Mouse (Mus musculus) heart, embryonic 15.5 days (tissue): ENCODE results near the gene Fancf. TPM values are rescaled to one million over a fixed set of nuclear protein-coding genes. Genes with fewer than 3 reads are reported as not detected.

Source experiments
- ATAC-seq: fragments of 200-750 bp; cut with Nextera tagmentation; replicated peaks from 2 replicates; pipeline ENCODE4 v1.8.0; 2017; ENCODE audit warnings: low read depth, moderate TSS enrichment; ENCODE audit not compliant: insufficient number of reproducible peaks, insufficient read depth, low FRiP score
- H3K27ac ChIP-seq: fragments of 300-500 bp; sonication (generic); 2 replicates; pipeline ENCODE4 v1.5.1; 2015; ENCODE audit warnings: mild to moderate bottlenecking, inconsistent platforms
- H3K27me3 ChIP-seq: fragments of 300-500 bp; sonication (generic); 2 replicates; pipeline ENCODE4 v1.6.1; 2015; ENCODE audit warnings: inconsistent platforms
- H3K36me3 ChIP-seq: fragments of 300-500 bp; sonication (generic); 2 replicates; pipeline ENCODE4 v1.6.1; 2015; ENCODE audit warnings: mild to moderate bottlenecking, inconsistent platforms
- H3K4me1 ChIP-seq: fragments of 300-500 bp; sonication (generic); replicated peaks from 2 replicates; pipeline ENCODE4 v1.6.1; 2015; ENCODE audit warnings: inconsistent platforms
- H3K4me2 ChIP-seq: fragments of 300-500 bp; sonication (generic); 2 replicates; pipeline ENCODE4 v1.6.1; 2015; ENCODE audit warnings: inconsistent platforms, mild to moderate bottlenecking, moderate library complexity
- H3K4me3 ChIP-seq: fragments of 300-500 bp; sonication (generic); 2 replicates; pipeline ENCODE4 v1.5.1; 2015; ENCODE audit warnings: mild to moderate bottlenecking, inconsistent platforms
- H3K9ac ChIP-seq: fragments of 300-500 bp; sonication (generic); 2 replicates; pipeline ENCODE4 v1.6.1; 2015; ENCODE audit warnings: mild to moderate bottlenecking, inconsistent platforms
- H3K9me3 ChIP-seq: fragments of 300-500 bp; sonication (generic); replicated peaks from 2 replicates; pipeline ENCODE4 v1.6.1; 2016; ENCODE audit warnings: inconsistent platforms
- WGBS: fragments of 180-500 bp; shearing (Covaris S2); methylation state at CpG from one replicate; pipeline ENCODE4 v1.1.7; 2015; ENCODE audit warnings: mixed read lengths; 5-methylcytosine and 5-hydroxymethylcytosine counted together
- polyA plus RNA-seq: library from polyadenylated mRNA; unstranded; fragments of >200 nt; fragmentation: Nextera tagmentation; extraction: Ambion mirVana; gene quantifications from 2 replicates; pipeline ENCODE4 v1.2.1, GENCODE M21; 2015

Gene Fancf
- polyA plus RNA-seq: 5.3 and 6.6 TPM in 2 replicates

- no peaks in the 10 kb centered on the region for H3K27me3 ChIP-seq
- H3K4me2 ChIP-seq: peak within 1 kb of the TSS; percentile 94
- no peaks in the 10 kb centered on the region; the same call in none of the 2 replicates for H3K36me3 ChIP-seq
- H3K9me3 ChIP-seq: no peaks in the 10 kb centered on the region
- peak within 1 kb of the TSS; percentile 79 for H3K9ac ChIP-seq
- under 1% methylated on average over 43 of the region's 43 CpGs for WGBS
- peak within 1 kb of the TSS; percentile 87 for H3K4me3 ChIP-seq
- H3K4me1 ChIP-seq: peaks cover 13% of the 10 kb centered on the region
- peak; percentile 98 for ATAC-seq
- H3K27ac ChIP-seq: peak within 1 kb of the TSS; percentile 98
Observed at GRCm38 (mm10) chr7:51862097-51862492, at the start of gene Fancf. Fancf (minus strand) TSS chr7:51862267.

GRCm38 (mm10) chr7:51899066-51899465 is 37.0 kb upstream of the Fancf start:
- H3K4me2 ChIP-seq: no peak overlapping the region
- no peak overlapping the region for H3K4me3 ChIP-seq
- H3K36me3 ChIP-seq: no peaks in the 10 kb centered on the region
- H3K27ac ChIP-seq: no peak overlapping the region
- H3K9ac ChIP-seq: no peak overlapping the region
- no peaks in the 10 kb centered on the region for H3K27me3 ChIP-seq
- WGBS: 72% methylated on average over 6 of the region's 6 CpGs
- no peaks in the 10 kb centered on the region for H3K4me1 ChIP-seq
- no peaks in the 10 kb centered on the region for H3K9me3 ChIP-seq
- ATAC-seq: no peak

GRCm38 (mm10) chr7:51894939-51895338 is 32.9 kb upstream of the Fancf start:
- Histone ChIP-seq H3K4me1 (no peaks in the 10 kb centered on the region), H3K27me3 (no peaks in the 10 kb centered on the region), H3K27ac (no peak overlapping the region), H3K9ac (no peak overlapping the region), H3K4me2 (no peak overlapping the region), H3K4me3 (no peak overlapping the region), H3K36me3 (no peaks in the 10 kb centered on the region), H3K9me3 (no peaks in the 10 kb centered on the region)
- ATAC-seq: no peak
- 52% methylated on average over 2 of the region's 2 CpGs for WGBS

- Histone ChIP-seq H3K4me1 (no peaks in the 10 kb centered on the region), H3K27ac (no peak overlapping the region), H3K4me3 (no peak overlapping the region), H3K4me2 (no peak overlapping the region), H3K9ac (no peak overlapping the region), H3K36me3 (no peaks in the 10 kb centered on the region), H3K9me3 (no peaks in the 10 kb centered on the region), H3K27me3 (no peaks in the 10 kb centered on the region)
- 76% methylated on average over 4 of the region's 4 CpGs for WGBS
- ATAC-seq: no peak
Observed at GRCm38 (mm10) chr7:51894133-51894801, 32.2 kb upstream of the Fancf start.

- no peaks in the 10 kb centered on the region for H3K9me3 ChIP-seq
- H3K9ac ChIP-seq: no peak overlapping the region
- no peaks in the 10 kb centered on the region for H3K27me3 ChIP-seq
- no peak overlapping the region for H3K27ac ChIP-seq
- no peak for ATAC-seq
- WGBS: 80% methylated on average over 4 of the region's 4 CpGs
- H3K4me1 ChIP-seq: no peaks in the 10 kb centered on the region
- no peak overlapping the region for H3K4me2 ChIP-seq
- H3K4me3 ChIP-seq: no peak overlapping the region
- no peaks in the 10 kb centered on the region for H3K36me3 ChIP-seq
Observed at GRCm38 (mm10) chr7:51893008-51893407, 30.9 kb upstream of the Fancf start.

- no peak for ATAC-seq
- no peak overlapping the region for H3K27ac ChIP-seq
- H3K27me3 ChIP-seq: no peaks in the 10 kb centered on the region
- 94% methylated on average over 1 of the region's 1 CpGs for WGBS
- no peaks in the 10 kb centered on the region for H3K9me3 ChIP-seq
- no peak overlapping the region for H3K4me2 ChIP-seq
- H3K9ac ChIP-seq: no peak overlapping the region
- H3K4me1 ChIP-seq: no peaks in the 10 kb centered on the region
- H3K36me3 ChIP-seq: no peaks in the 10 kb centered on the region
- H3K4me3 ChIP-seq: no peak overlapping the region
Observed at GRCm38 (mm10) chr7:51892224-51892965, 30.3 kb upstream of the Fancf start.

- 84% methylated on average over 7 of the region's 7 CpGs for WGBS
Observed at GRCm38 (mm10) chr7:51889601-51890000, 27.5 kb upstream of the Fancf start.

GRCm38 (mm10) chr7:51887678-51888567 is 25.9 kb upstream of the Fancf start:
- Histone ChIP-seq H3K36me3 (no peaks in the 10 kb centered on the region), H3K4me1 (no peaks in the 10 kb centered on the region), H3K9ac (no peak overlapping the region), H3K4me3 (no peak overlapping the region), H3K27me3 (no peaks in the 10 kb centered on the region), H3K27ac (no peak overlapping the region), H3K4me2 (no peak overlapping the region), H3K9me3 (no peaks in the 10 kb centered on the region)
- no peak for ATAC-seq
- 79% methylated on average over 11 of the region's 11 CpGs for WGBS

More at GRCm38 (mm10) chr7:51889601-51890000, 27.5 kb upstream of the Fancf start:
- Histone ChIP-seq H3K4me3 (no peak overlapping the region), H3K4me2 (no peak overlapping the region), H3K9me3 (no peaks in the 10 kb centered on the region), H3K27me3 (no peaks in the 10 kb centered on the region), H3K4me1 (no peaks in the 10 kb centered on the region), H3K27ac (no peak overlapping the region), H3K9ac (no peak overlapping the region), H3K36me3 (no peaks in the 10 kb centered on the region)
- no peak for ATAC-seq

GRCm38 (mm10) chr7:51885345-51885744 is 23.3 kb upstream of the Fancf start:
- H3K36me3 ChIP-seq: no peaks in the 10 kb centered on the region
- no peaks in the 10 kb centered on the region for H3K27me3 ChIP-seq
- WGBS: 65% methylated on average over 3 of the region's 3 CpGs
- no peak overlapping the region for H3K4me3 ChIP-seq
- ATAC-seq: no peak
- H3K9me3 ChIP-seq: no peaks in the 10 kb centered on the region
- H3K4me1 ChIP-seq: no peaks in the 10 kb centered on the region
- no peak overlapping the region for H3K27ac ChIP-seq
- no peak overlapping the region for H3K9ac ChIP-seq
- no peak overlapping the region for H3K4me2 ChIP-seq

GRCm38 (mm10) chr7:51880121-51880520 is 18.1 kb upstream of the Fancf start:
- Histone ChIP-seq H3K27ac (no peak overlapping the region), H3K36me3 (no peaks in the 10 kb centered on the region), H3K4me1 (peaks cover 13% of the 10 kb centered on the region), H3K4me3 (no peak overlapping the region), H3K9me3 (no peaks in the 10 kb centered on the region), H3K9ac (no peak overlapping the region), H3K27me3 (no peaks in the 10 kb centered on the region), H3K4me2 (no peak overlapping the region)
- no peak for ATAC-seq
- WGBS: 78% methylated on average over 4 of the region's 4 CpGs

- H3K4me1 ChIP-seq: peaks cover 13% of the 10 kb centered on the region
- H3K9ac ChIP-seq: peak overlapping the region; percentile 62
- no peaks in the 10 kb centered on the region for H3K9me3 ChIP-seq
- peak overlapping the region; percentile 91 for H3K4me2 ChIP-seq
- ATAC-seq: peak; percentile 79
- peak overlapping the region; percentile 82 for H3K27ac ChIP-seq
- H3K27me3 ChIP-seq: no peaks in the 10 kb centered on the region
- no peaks in the 10 kb centered on the region for H3K36me3 ChIP-seq
- WGBS: under 1% methylated on average over 17 of the region's 17 CpGs
- H3K4me3 ChIP-seq: peak overlapping the region; percentile 56
Observed at GRCm38 (mm10) chr7:51879136-51879723, 17.2 kb upstream of the Fancf start.
